ENCODE assay signal across 10 mouse cellular contexts in the genomic region with DNA sequence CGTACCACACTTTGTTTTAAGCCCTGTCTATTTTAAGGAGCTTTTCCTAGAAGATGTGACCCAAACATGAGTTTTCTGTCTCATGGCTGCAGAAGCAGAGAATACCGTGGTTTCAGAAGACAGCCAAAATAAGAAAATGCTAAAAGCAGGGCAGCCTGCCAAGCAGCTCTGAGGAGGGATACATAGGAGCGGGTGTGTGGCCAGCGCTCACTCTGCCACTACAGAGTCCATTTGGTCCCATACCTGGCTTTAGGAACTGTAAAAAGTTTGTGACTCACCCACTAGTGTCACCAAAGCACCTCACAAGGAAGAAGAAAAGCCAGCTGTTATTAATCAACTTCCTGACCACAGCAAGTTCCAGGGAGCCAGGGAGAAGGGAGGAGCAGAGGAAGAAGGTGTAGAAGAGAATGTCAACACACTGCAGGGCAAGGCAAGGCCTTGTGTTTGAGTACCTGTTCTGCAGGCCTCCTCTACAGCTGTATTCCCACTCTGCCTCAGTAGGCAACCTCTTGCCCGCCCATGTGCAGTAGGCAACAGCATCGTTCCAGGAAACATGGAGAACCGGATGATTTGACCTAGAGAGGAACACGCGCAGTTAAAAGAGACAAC. TPM values are rescaled to one million over a fixed set of nuclear protein-coding genes. Genes with fewer than 3 reads are reported as not detected.
A peak's percentile ranks its signal among the peaks of the same experiment; 100 is the strongest.
DNase-seq lines count a peak whose midpoint lies in the region; ATAC-seq and TF ChIP-seq lines count a peak whose summit lies in the region.
"Had no signal": no experiment of that assay in that cellular context is flagged by ENCODE, and none has a peak within 500 bp of the region (broad histone marks: within the 10 kb centered on the region; RNA-seq: fewer than 3 reads in every experiment).

No protein-coding gene starts in this region.

- 84% methylated on average over 9 of the region's 9 CpGs for WGBS in heart, embryonic 10.5 days
- WGBS in liver, embryonic 11.5 days: 90% methylated on average over 9 of the region's 9 CpGs

- peak; percentile 15 for DNase-seq in layer of hippocampus, adult 11-12 months (ENCODE audit: low spot score)
- DNase-seq in layer of hippocampus, adult 9-10 months (ENCODE audit: low spot score): no peak
- peak; percentile 7 for DNase-seq in Patski (ENCODE audit: low read depth, low spot score)
- no peak for DNase-seq in heart, embryonic 10.5 days (ENCODE audit: low spot score)
- peak; percentile 13 to 33 for DNase-seq in lung, postnatal 4 days
- no peak for DNase-seq in MN1 (ENCODE audit: low spot score)
- DNase-seq in liver, embryonic 11.5 days (ENCODE audit: low spot score): no peak

- no peak overlapping the region for H3K9ac ChIP-seq in liver, embryonic 11.5 days (ENCODE audit: low read depth, low read length)
- H3K9ac ChIP-seq: hindbrain, embryonic 14.5 days had no signal

- in situ Hi-C loops in Patski (cut with MboI; ENCODE audit: low pct_unique_long_range_greater_than_20kb): no loop called here

- no peak overlapping the region for H3K4me3 ChIP-seq in heart, embryonic 10.5 days
- H3K4me3 ChIP-seq in liver, embryonic 11.5 days (ENCODE audit: low read depth, low read length): no peak overlapping the region
- H3K4me3 ChIP-seq: midbrain, embryonic 10.5 days had no signal

- POLR2A ChIA-PET in Patski (lab: Charles Lee): no interaction called here

- peaks cover 27% of the 10 kb centered on the region for H3K4me1 ChIP-seq in heart, embryonic 10.5 days
- no peaks in the 10 kb centered on the region for H3K4me1 ChIP-seq in liver, embryonic 11.5 days (replicated peaks; ENCODE audit: control insufficient read depth, insufficient read depth, low read length)

- H3K27me3 ChIP-seq in Patski: no peaks in the 10 kb centered on the region
- H3K27me3 ChIP-seq in heart, embryonic 10.5 days (ENCODE audit: insufficient read depth, poor library complexity, severe bottlenecking): no peaks in the 10 kb centered on the region
- no peaks in the 10 kb centered on the region for H3K27me3 ChIP-seq in liver, embryonic 11.5 days (replicated peaks; ENCODE audit: control insufficient read depth, insufficient read depth, low read length)

- H3K4me2 ChIP-seq in liver, embryonic 11.5 days: no peak overlapping the region
- H3K4me2 ChIP-seq: hindbrain, embryonic 14.5 days had no signal

- no peaks in the 10 kb centered on the region for H3K36me3 ChIP-seq in heart, embryonic 10.5 days
- no peaks in the 10 kb centered on the region for H3K36me3 ChIP-seq in liver, embryonic 11.5 days (ENCODE audit: control insufficient read depth, insufficient read depth, low read length)

- H3K9me3 ChIP-seq in heart, embryonic 10.5 days: no peaks in the 10 kb centered on the region
- H3K9me3 ChIP-seq in liver, embryonic 11.5 days (ENCODE audit: control insufficient read depth, low read length): no peaks in the 10 kb centered on the region
- H3K9me3 ChIP-seq: midbrain, embryonic 10.5 days had no signal

- CTCF ChIA-PET in Patski (lab: Charles Lee): interaction anchor here (1.6 kb wide), 1 partner anchor 10 kb away, joined by 4 read pairs; no protein-coding TSS in a partner anchor

- no peak for TF ChIP-seq CTCF in Patski (IDR thresholded peaks at IDR 0.05)

- peak overlapping the region; percentile 31; the same call in 1 of the 2 replicates for H3K27ac ChIP-seq in heart, embryonic 10.5 days
- H3K27ac ChIP-seq in liver, embryonic 11.5 days (ENCODE audit: low read depth, low read length): no peak overlapping the region
- H3K27ac ChIP-seq: hindbrain, embryonic 14.5 days; midbrain, embryonic 10.5 days had no signal

- ATAC-seq in Patski: peak; percentile 21
- ATAC-seq in granulocyte monocyte progenitor cell, adult 5-6 weeks (replicated peaks; ENCODE audit: poor library complexity, severe bottlenecking): no peak
- ATAC-seq in liver, embryonic 11.5 days (replicated peaks; ENCODE audit: low FRiP score): no peak

RNA-seq across cellular contexts. Expression of gene Sumf1, which starts 32.6 kb away (rescaled TPM):
- polyA plus RNA-seq in Patski (2021): 65.4 TPM
- polyA plus RNA-seq in heart, embryonic 10.5 days (2016; fragmentation: Nextera tagmentation; extraction: Ambion mirVana): 17.5 and 20.1 TPM in 2 replicates
- 10.1 and 16.8 TPM in 2 replicates for total RNA-seq in granulocyte monocyte progenitor cell, adult 5-6 weeks (2014; fragmentation: Nextera tagmentation)
- total RNA-seq in granulocyte monocyte progenitor cell, adult 5-6 weeks (2017): 20.5 and 22.7 TPM in 2 replicates
- polyA plus RNA-seq in liver, embryonic 11.5 days (2014; fragmentation: Nextera tagmentation; extraction: Ambion mirVana): 16.2 and 17.6 TPM in 2 replicates

Comparison
In these comparisons a context has a peak if more than half of its experiments do, and no peak if none do; other contexts are left out.
1. DNase-seq: peak in layer of hippocampus, adult 11-12 months (single experiment), Patski (single experiment) and lung, postnatal 4 days (2 of 2); none in layer of hippocampus, adult 9-10 months (single experiment), heart, embryonic 10.5 days (single experiment), MN1 (single experiment) and liver, embryonic 11.5 days (single experiment).